Mouse (Mus musculus) small intestine, adult 2 months (tissue): ENCODE data around the gene Wdfy4. TPM values are rescaled to one million over a fixed set of nuclear protein-coding genes. Genes with fewer than 3 reads are reported as not detected.

Source experiments
- H3K27ac ChIP-seq: fragments of 200-500 bp; 2 replicates; pipeline ENCODE4 v1.5.1; 2012; ENCODE audit warnings: low read depth, low read length, control low read depth, inconsistent platforms; ENCODE audit not compliant: insufficient read depth
- H3K27me3 ChIP-seq: fragments of 200-500 bp; 2 replicates; pipeline ENCODE4 v1.6.1; 2012; ENCODE audit warnings: mild to moderate bottlenecking, moderate library complexity, low read length, inconsistent platforms; ENCODE audit not compliant: control insufficient read depth, insufficient read depth
- H3K36me3 ChIP-seq: fragments of 200-500 bp; 2 replicates; pipeline ENCODE4 v1.6.1; 2012; ENCODE audit warnings: mild to moderate bottlenecking, low read length, control low read depth, inconsistent platforms; ENCODE audit not compliant: control insufficient read depth, insufficient read depth
- H3K4me1 ChIP-seq: fragments of 200-500 bp; 2 replicates; pipeline ENCODE4 v1.6.1; 2012; ENCODE audit warnings: low read length, inconsistent platforms, mixed read lengths; ENCODE audit not compliant: control insufficient read depth, insufficient read depth, insufficient read length
- H3K4me3 ChIP-seq: fragments of 200-500 bp; 2 replicates; pipeline ENCODE4 v1.5.1; 2012; ENCODE audit warnings: low read depth, mild to moderate bottlenecking, control low read depth, inconsistent platforms, low read length, moderate library complexity
- CTCF ChIP-seq: fragments of 200-500 bp; IDR thresholded peaks from 2 replicates; pipeline ENCODE4 v1.5.1; 2012; ENCODE audit warnings: low read depth, mild to moderate bottlenecking, control low read depth, inconsistent platforms, low read length, moderate library complexity, mixed read lengths; ENCODE audit not compliant: insufficient replicate concordance, insufficient read length; ENCODE audit errors: extremely low read depth
- POLR2A ChIP-seq: fragments of 200-500 bp; IDR thresholded peaks from 2 replicates; pipeline ENCODE4 v1.6.1; 2012; ENCODE audit warnings: low read depth, mild to moderate bottlenecking, control low read depth, inconsistent platforms, low read length, moderate library complexity
- WGBS: fragments of 180-500 bp; shearing (Covaris S2); methylation state at CpG from one replicate; pipeline ENCODE4 v1.1.7; 2018; 5-methylcytosine and 5-hydroxymethylcytosine counted together
- polyA plus RNA-seq: library from polyadenylated mRNA; depleted of rRNA; stranded (reverse); fragments of >200 nt; gene quantifications from 2 replicates; pipeline ENCODE4 v1.2.3, GENCODE M21; 2012; rRNA removed

The Wdfy4 gene
- polyA plus RNA-seq, 1 experiment = 4.8 TPM

DNA sequence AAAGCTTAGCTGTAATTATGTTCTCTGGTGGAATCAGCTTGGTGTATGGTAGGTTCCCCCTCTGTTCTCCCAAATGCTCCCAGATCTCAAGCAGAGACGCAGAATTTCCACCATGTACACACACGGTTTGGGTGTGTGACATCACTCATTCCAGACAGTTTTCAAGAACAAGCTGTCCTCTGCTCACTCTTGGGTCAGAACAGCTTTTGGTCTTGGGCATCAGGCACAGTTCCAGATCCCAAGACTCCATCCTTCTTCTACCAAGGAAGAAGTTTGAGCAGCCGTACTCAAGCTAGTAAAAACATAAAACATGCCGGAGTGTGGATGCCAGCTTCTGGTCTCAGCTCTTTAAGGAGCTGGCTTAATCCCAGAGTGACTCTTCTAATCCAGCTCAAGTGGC is 274.1 kb downstream of the Wdfy4 start:
- H3K27me3 ChIP-seq = no peaks in the 10 kb centered on the region
- no peaks in the 10 kb centered on the region for H3K36me3 ChIP-seq
- peaks cover 1% of the 10 kb centered on the region; the same call in 1 of the 2 replicates for H3K4me1 ChIP-seq
- no peak overlapping the region for H3K4me3 ChIP-seq
- no peak overlapping the region for H3K27ac ChIP-seq
- no peak for TF ChIP-seq POLR2A
- TF ChIP-seq CTCF = no peak
- 77% methylated on average over 4 of the region's 4 CpGs for WGBS

Other genes starting within 250 kb of the Wdfy4 start
- 0.22 TPM in 2 replicates for gene Lrrc18, start 194.1 kb downstream of the Wdfy4 start, polyA plus RNA-seq
- 3.2 and 3.6 TPM in 2 replicates for gene Arhgap22, start 28.5 kb upstream of the Wdfy4 start, polyA plus RNA-seq